Mouse (Mus musculus): ENCODE results near the gene Hnrnpll. TPM values are rescaled to one million over a fixed set of nuclear protein-coding genes. Genes with fewer than 3 reads are reported as not detected.
A peak's percentile ranks its signal among the peaks of the same experiment; 100 is the strongest.

The Hnrnpll gene
- polyA plus RNA-seq, 1 experiment from 2014 or later: 55.6 TPM

- H3K9ac ChIP-seq (ENCODE audit: low read depth, low read length): no peak overlapping the region
- WGBS: 67% methylated on average over 7 of the region's 7 CpGs
- no peak overlapping the region for H3K4me2 ChIP-seq (ENCODE audit: low read depth, low read length)
- H3K36me3 ChIP-seq (ENCODE audit: control insufficient read depth, insufficient read depth, low read length): peaks cover 82% of the 10 kb centered on the region
- H3K4me3 ChIP-seq (ENCODE audit: low read depth, low read length): no peak overlapping the region
- H3K9me3 ChIP-seq (ENCODE audit: control insufficient read depth, low read length): no peaks in the 10 kb centered on the region
- no peaks in the 10 kb centered on the region for H3K27me3 ChIP-seq (replicated peaks; ENCODE audit: control insufficient read depth, insufficient read depth, low read length)
- H3K4me1 ChIP-seq (ENCODE audit: control insufficient read depth, insufficient read depth, low read length): no peaks in the 10 kb centered on the region
- ATAC-seq (ENCODE audit: low read depth): no peak
- peak; percentile 83 for DNase-seq (ENCODE audit: low spot score)
- H3K27ac ChIP-seq (replicated peaks; ENCODE audit: low read depth, low read length): no peak overlapping the region
Observed at GRCm38 (mm10) chr17:80048230-80048629, 13.9 kb downstream of the Hnrnpll start.

- Histone ChIP-seq H3K4me2 (ENCODE audit: low read depth, low read length) (no peak overlapping the region), H3K9ac (ENCODE audit: low read depth, low read length) (no peak overlapping the region), H3K27ac (replicated peaks; ENCODE audit: low read depth, low read length) (no peak overlapping the region), H3K27me3 (replicated peaks; ENCODE audit: control insufficient read depth, insufficient read depth, low read length) (no peaks in the 10 kb centered on the region), H3K36me3 (ENCODE audit: control insufficient read depth, insufficient read depth, low read length) (peaks cover 76% of the 10 kb centered on the region), H3K4me3 (ENCODE audit: low read depth, low read length) (no peak overlapping the region), H3K9me3 (ENCODE audit: control insufficient read depth, low read length) (no peaks in the 10 kb centered on the region), H3K4me1 (ENCODE audit: control insufficient read depth, insufficient read depth, low read length) (no peaks in the 10 kb centered on the region)
- ATAC-seq (ENCODE audit: low read depth): no peak
- no peak for DNase-seq (ENCODE audit: low spot score)
- WGBS: 89% methylated on average over 1 of the region's 1 CpGs
Observed at GRCm38 (mm10) chr17:80041739-80042138, 20.4 kb downstream of the Hnrnpll start.

GRCm38 (mm10) chr17:80028675-80029074 lies 33.5 kb downstream of the Hnrnpll start:
- ATAC-seq (ENCODE audit: low read depth): no peak
- no peak for DNase-seq (ENCODE audit: low spot score)
- H3K36me3 ChIP-seq (ENCODE audit: control insufficient read depth, insufficient read depth, low read length): peaks cover 53% of the 10 kb centered on the region
- H3K4me3 ChIP-seq (ENCODE audit: low read depth, low read length): no peak overlapping the region
- no peak overlapping the region for H3K27ac ChIP-seq (replicated peaks; ENCODE audit: low read depth, low read length)
- peaks cover 3% of the 10 kb centered on the region; the same call in 1 of the 2 replicates for H3K9me3 ChIP-seq (ENCODE audit: control insufficient read depth, low read length)
- H3K27me3 ChIP-seq (replicated peaks; ENCODE audit: control insufficient read depth, insufficient read depth, low read length): no peaks in the 10 kb centered on the region
- no peaks in the 10 kb centered on the region for H3K4me1 ChIP-seq (ENCODE audit: control insufficient read depth, insufficient read depth, low read length)
- H3K9ac ChIP-seq (ENCODE audit: low read depth, low read length): no peak overlapping the region
- WGBS: 90% methylated on average over 6 of the region's 6 CpGs
- H3K4me2 ChIP-seq (ENCODE audit: low read depth, low read length): no peak overlapping the region

GRCm38 (mm10) chr17:80026189-80026936 lies 35.8 kb downstream of the Hnrnpll start:
- peaks cover 5% of the 10 kb centered on the region; the same call in 1 of the 2 replicates for H3K4me1 ChIP-seq (ENCODE audit: control insufficient read depth, insufficient read depth, low read length)
- peaks cover 30% of the 10 kb centered on the region for H3K36me3 ChIP-seq (ENCODE audit: control insufficient read depth, insufficient read depth, low read length)
- no peak overlapping the region for H3K4me2 ChIP-seq (ENCODE audit: low read depth, low read length)
- no peak overlapping the region for H3K4me3 ChIP-seq (ENCODE audit: low read depth, low read length)
- DNase-seq (ENCODE audit: low spot score) (no peak), ATAC-seq (ENCODE audit: low read depth) (no peak)
- H3K27me3 ChIP-seq (replicated peaks; ENCODE audit: control insufficient read depth, insufficient read depth, low read length): no peaks in the 10 kb centered on the region
- H3K9me3 ChIP-seq (ENCODE audit: control insufficient read depth, low read length): peaks cover 5% of the 10 kb centered on the region; the same call in 1 of the 2 replicates
- H3K27ac ChIP-seq (replicated peaks; ENCODE audit: low read depth, low read length): no peak overlapping the region
- 77% methylated on average over 5 of the region's 5 CpGs for WGBS
- no peak overlapping the region for H3K9ac ChIP-seq (ENCODE audit: low read depth, low read length)

- Histone ChIP-seq H3K9ac (ENCODE audit: low read depth, low read length) (no peak overlapping the region), H3K4me1 (ENCODE audit: control insufficient read depth, insufficient read depth, low read length) (peaks cover 5% of the 10 kb centered on the region; the same call in 1 of the 2 replicates), H3K4me3 (ENCODE audit: low read depth, low read length) (no peak overlapping the region), H3K36me3 (ENCODE audit: control insufficient read depth, insufficient read depth, low read length) (peaks cover under 1% of the 10 kb centered on the region; the same call in 1 of the 2 replicates), H3K4me2 (ENCODE audit: low read depth, low read length) (no peak overlapping the region), H3K9me3 (ENCODE audit: control insufficient read depth, low read length) (peaks cover 5% of the 10 kb centered on the region; the same call in 1 of the 2 replicates), H3K27ac (replicated peaks; ENCODE audit: low read depth, low read length) (no peak overlapping the region; the same call in 1 of the 2 replicates), H3K27me3 (replicated peaks; ENCODE audit: control insufficient read depth, insufficient read depth, low read length) (no peaks in the 10 kb centered on the region)
- ATAC-seq (ENCODE audit: low read depth) (no peak), DNase-seq (ENCODE audit: low spot score) (no peak)
- WGBS: 27% methylated on average over 5 of the region's 5 CpGs
Observed at GRCm38 (mm10) chr17:80022090-80022489, 40.0 kb downstream of the Hnrnpll start.

GRCm38 (mm10) chr17:80020495-80020894 lies 41.6 kb downstream of the Hnrnpll start:
- H3K4me2 ChIP-seq (ENCODE audit: low read depth, low read length): no peak overlapping the region
- WGBS: 70% methylated on average over 2 of the region's 2 CpGs
- H3K9ac ChIP-seq (ENCODE audit: low read depth, low read length): no peak overlapping the region
- H3K27ac ChIP-seq (replicated peaks; ENCODE audit: low read depth, low read length): no peak overlapping the region
- peaks cover 5% of the 10 kb centered on the region; the same call in 1 of the 2 replicates for H3K9me3 ChIP-seq (ENCODE audit: control insufficient read depth, low read length)
- H3K4me1 ChIP-seq (ENCODE audit: control insufficient read depth, insufficient read depth, low read length): peaks cover 5% of the 10 kb centered on the region; the same call in 1 of the 2 replicates
- no peak for DNase-seq (ENCODE audit: low spot score)
- no peak overlapping the region for H3K4me3 ChIP-seq (ENCODE audit: low read depth, low read length)
- no peak for ATAC-seq (ENCODE audit: low read depth)
- no peaks in the 10 kb centered on the region for H3K36me3 ChIP-seq (ENCODE audit: control insufficient read depth, insufficient read depth, low read length)
- no peaks in the 10 kb centered on the region for H3K27me3 ChIP-seq (replicated peaks; ENCODE audit: control insufficient read depth, insufficient read depth, low read length)

GRCm38 (mm10) chr17:80018976-80019541 lies 43.1 kb downstream of the Hnrnpll start:
- no peak for DNase-seq (ENCODE audit: low spot score)
- peaks cover 5% of the 10 kb centered on the region; the same call in 1 of the 2 replicates for H3K9me3 ChIP-seq (ENCODE audit: control insufficient read depth, low read length)
- WGBS: 9% methylated on average over 22 of the region's 22 CpGs
- H3K27ac ChIP-seq (replicated peaks; ENCODE audit: low read depth, low read length): no peak overlapping the region
- no peak overlapping the region for H3K9ac ChIP-seq (ENCODE audit: low read depth, low read length)
- peaks cover 5% of the 10 kb centered on the region; the same call in 1 of the 2 replicates for H3K4me1 ChIP-seq (ENCODE audit: control insufficient read depth, insufficient read depth, low read length)
- H3K4me2 ChIP-seq (ENCODE audit: low read depth, low read length): peak overlapping the region; percentile 46
- no peaks in the 10 kb centered on the region for H3K27me3 ChIP-seq (replicated peaks; ENCODE audit: control insufficient read depth, insufficient read depth, low read length)
- no peaks in the 10 kb centered on the region for H3K36me3 ChIP-seq (ENCODE audit: control insufficient read depth, insufficient read depth, low read length)
- peak; percentile 59; the same call in 1 of the 2 replicates for ATAC-seq (ENCODE audit: low read depth)
- H3K4me3 ChIP-seq (ENCODE audit: low read depth, low read length): 0 out of 2 replicates have a peak overlapping the region, but pooled peaks have one; percentile 5

- DNase-seq (ENCODE audit: low spot score) (no peak), ATAC-seq (ENCODE audit: low read depth) (no peak)
- no peaks in the 10 kb centered on the region for H3K9me3 ChIP-seq (ENCODE audit: control insufficient read depth, low read length)
- no peaks in the 10 kb centered on the region for H3K27me3 ChIP-seq (replicated peaks; ENCODE audit: control insufficient read depth, insufficient read depth, low read length)
- H3K9ac ChIP-seq (ENCODE audit: low read depth, low read length): no peak overlapping the region
- 52% methylated on average over 12 of the region's 12 CpGs for WGBS
- no peak overlapping the region for H3K27ac ChIP-seq (replicated peaks; ENCODE audit: low read depth, low read length)
- peaks cover 5% of the 10 kb centered on the region; the same call in 1 of the 2 replicates for H3K4me1 ChIP-seq (ENCODE audit: control insufficient read depth, insufficient read depth, low read length)
- H3K4me2 ChIP-seq (ENCODE audit: low read depth, low read length): no peak overlapping the region; the same call in 1 of the 2 replicates
- no peaks in the 10 kb centered on the region for H3K36me3 ChIP-seq (ENCODE audit: control insufficient read depth, insufficient read depth, low read length)
- no peak overlapping the region for H3K4me3 ChIP-seq (ENCODE audit: low read depth, low read length)
Observed at GRCm38 (mm10) chr17:80018239-80018975, 43.7 kb downstream of the Hnrnpll start.

Measured in embryonic facial prominence, embryonic 14.5 days (tissue).